Mouse (Mus musculus): ENCODE results near the gene 1700020D05Rik. TPM values are rescaled to one million over a fixed set of nuclear protein-coding genes. Genes with fewer than 3 reads are reported as not detected.

Gene 1700020D05Rik
- polyA plus RNA-seq, 1 experiment = 0.14 TPM

DNA sequence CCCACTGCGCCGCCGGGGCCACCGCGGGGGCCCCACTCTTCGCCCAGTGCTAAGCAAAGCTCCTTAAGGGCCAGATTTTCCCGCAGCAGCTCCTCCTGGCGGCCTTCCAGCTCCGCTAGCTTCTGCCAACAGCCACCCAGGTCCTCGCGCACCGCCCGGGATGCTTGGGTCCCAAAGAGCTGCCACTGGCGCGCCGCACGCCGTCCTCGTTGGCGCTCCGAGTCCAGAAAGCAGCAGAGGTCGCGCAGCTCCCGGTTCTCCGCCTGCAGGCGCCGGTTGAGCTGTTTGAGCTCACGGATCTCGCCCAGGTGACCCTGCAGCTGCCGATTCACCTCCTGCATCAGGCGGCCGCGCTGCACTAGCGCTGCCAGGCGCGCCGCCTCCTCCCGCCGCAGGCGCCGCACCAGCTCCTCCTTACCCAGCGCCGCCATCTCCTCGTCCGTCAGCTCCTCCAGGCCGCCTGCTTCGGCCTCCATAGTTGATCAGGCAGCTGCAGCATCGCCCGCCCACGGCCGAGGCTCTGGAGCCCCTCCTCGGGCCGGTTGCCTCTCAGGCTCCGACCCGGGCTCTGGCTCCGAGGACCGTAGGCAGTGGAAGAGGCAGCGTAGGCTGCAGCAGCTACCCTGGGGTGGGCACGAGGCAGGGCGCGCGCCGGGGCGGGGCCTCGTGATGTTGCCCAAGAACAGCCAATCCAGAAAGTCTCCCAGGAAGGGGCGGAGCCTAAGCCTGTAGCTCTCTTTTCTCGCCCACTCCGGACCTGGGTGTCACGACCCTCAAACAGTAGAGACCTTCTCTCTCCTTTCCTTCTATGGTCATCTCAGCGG is 46.5 kb downstream of the 1700020D05Rik start:
- WGBS = under 1% methylated on average over 70 of the region's 70 CpGs
- peak; percentile 85 for DNase-seq (ENCODE audit: low read depth, low spot score)

DNA sequence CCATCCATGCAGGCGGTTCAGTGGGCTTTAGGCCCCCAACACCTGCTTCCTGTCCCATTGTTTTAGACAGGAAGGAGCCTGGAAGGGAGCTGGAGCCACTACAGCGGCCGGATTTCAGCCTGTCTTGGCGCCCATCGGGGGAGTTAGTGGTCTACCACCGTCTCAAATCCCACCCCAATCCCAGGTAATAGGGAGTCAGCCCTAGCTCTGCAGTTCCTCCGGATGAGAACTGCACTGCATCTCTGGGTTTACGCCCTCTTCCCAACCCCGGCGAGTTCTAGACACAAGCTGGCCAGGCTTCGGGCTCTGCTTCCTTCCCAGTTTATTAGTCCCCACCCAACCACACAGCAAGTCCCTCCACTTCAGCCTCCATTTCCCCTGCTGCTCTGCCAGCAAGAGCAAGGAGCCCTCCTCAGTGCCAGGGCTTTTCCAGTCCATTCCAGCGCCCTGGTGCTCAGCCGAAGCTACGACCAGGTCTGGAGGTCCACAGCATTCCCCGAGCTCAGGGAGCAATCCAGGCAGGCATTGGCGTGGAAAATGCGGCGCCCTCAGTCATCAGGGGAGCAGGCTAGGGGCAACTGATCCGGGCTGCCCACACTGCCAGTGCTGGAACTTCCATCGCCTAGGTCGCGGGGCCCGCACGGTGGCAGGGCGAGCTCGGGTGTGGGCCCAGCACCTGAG is 47.2 kb downstream of the 1700020D05Rik start:
- no peak for DNase-seq (ENCODE audit: low read depth, low spot score)
- 3% methylated on average over 26 of the region's 26 CpGs for WGBS

DNA sequence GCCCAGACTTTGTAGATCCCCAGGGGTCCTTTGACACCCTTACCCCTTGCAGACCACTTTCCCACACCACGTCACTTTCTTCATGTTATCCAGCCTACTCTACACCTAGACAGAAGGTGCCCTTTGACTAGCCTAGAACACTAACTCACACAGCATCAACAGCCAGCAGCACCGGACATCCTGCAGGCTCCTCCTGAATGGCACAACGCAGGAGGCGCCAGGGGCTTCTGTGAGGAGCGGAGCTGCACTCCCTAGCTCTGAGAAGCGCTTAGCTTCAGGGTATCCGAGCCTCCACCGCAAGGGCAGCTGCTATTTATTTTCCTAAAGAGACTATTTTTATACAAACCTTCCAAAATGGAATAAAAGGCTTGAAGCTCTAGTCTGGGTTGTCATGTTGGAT is 48.0 kb downstream of the 1700020D05Rik start:
- no peak for DNase-seq (ENCODE audit: low read depth, low spot score)
- 81% methylated on average over 8 of the region's 8 CpGs for WGBS

DNA sequence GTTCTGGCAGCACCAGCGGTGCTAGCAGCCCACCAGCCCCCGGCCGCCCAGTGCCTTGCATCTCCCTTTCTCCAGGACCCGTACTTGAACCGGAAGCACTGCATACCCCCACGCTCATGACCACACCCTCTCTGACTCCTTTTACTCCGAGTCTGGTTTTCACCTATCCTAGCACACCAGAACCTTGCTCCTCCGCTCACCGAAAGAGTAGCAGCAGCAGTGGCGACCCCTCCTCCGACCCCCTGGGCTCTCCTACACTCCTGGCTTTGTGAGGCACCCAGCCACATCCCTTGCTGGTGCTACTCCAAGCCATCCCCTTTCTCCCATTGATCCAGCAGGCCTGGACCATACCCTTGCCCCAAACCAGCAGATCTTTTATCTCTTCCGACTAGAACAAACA is 48.5 kb downstream of the 1700020D05Rik start:
- DNase-seq (ENCODE audit: low read depth, low spot score) = no peak
- WGBS = 79% methylated on average over 12 of the region's 12 CpGs

Other genes with a start within 250 kb of the 1700020D05Rik start
- gene Pacs1, start 230.7 kb downstream of the 1700020D05Rik start, polyA plus RNA-seq (2012; rRNA removed) = 6.7 and 7.3 TPM in 2 replicates
- 71.5 and 85.8 TPM in 2 replicates for gene Sf3b2, start 208.3 kb downstream of the 1700020D05Rik start, polyA plus RNA-seq (2012; rRNA removed)
- gene Gal3st3, start 205.5 kb downstream of the 1700020D05Rik start, polyA plus RNA-seq (2012; rRNA removed) = 0.05 and 0.16 TPM in 2 replicates
- not detected in 2 replicates for gene Catsper1, start 168.0 kb downstream of the 1700020D05Rik start, polyA plus RNA-seq (2012; rRNA removed)
- gene Cst6, start 154.2 kb downstream of the 1700020D05Rik start, polyA plus RNA-seq (2012; rRNA removed) = 287 and 392 TPM in 2 replicates
- gene Eif1ad, start 137.0 kb downstream of the 1700020D05Rik start, polyA plus RNA-seq (2012; rRNA removed) = 26.9 and 35.5 TPM in 2 replicates
- 196 and 232 TPM in 2 replicates for gene Banf1, start 136.6 kb downstream of the 1700020D05Rik start, polyA plus RNA-seq (2012; rRNA removed)
- 23.3 and 25.3 TPM in 2 replicates for gene Sart1, start 115.1 kb downstream of the 1700020D05Rik start, polyA plus RNA-seq (2012; rRNA removed)
- gene Tsga10ip, start 101.3 kb downstream of the 1700020D05Rik start, polyA plus RNA-seq (2012; rRNA removed) = 0.45 and 1.2 TPM in 2 replicates
- 98.0 and 108 TPM in 2 replicates for gene Drap1, start 78.8 kb downstream of the 1700020D05Rik start, polyA plus RNA-seq (2012; rRNA removed)
- 51.9 and 55.5 TPM in 2 replicates for gene AI837181, start 78.6 kb downstream of the 1700020D05Rik start, polyA plus RNA-seq (2012; rRNA removed)
- gene Fosl1, start 56.2 kb downstream of the 1700020D05Rik start, polyA plus RNA-seq (2012; rRNA removed) = 0.12 and 0.60 TPM in 2 replicates
- gene Ccdc85b, start 45.9 kb downstream of the 1700020D05Rik start, polyA plus RNA-seq (2012; rRNA removed) = 2.1 and 2.4 TPM in 2 replicates
- 140 and 162 TPM in 2 replicates for gene Fibp, start 43.2 kb downstream of the 1700020D05Rik start, polyA plus RNA-seq (2012; rRNA removed)
- 12.4 and 14.9 TPM in 2 replicates for gene Ctsw, start 35.3 kb downstream of the 1700020D05Rik start, polyA plus RNA-seq (2012; rRNA removed)
- 30.2 and 37.5 TPM in 2 replicates for gene Efemp2, start 29.8 kb downstream of the 1700020D05Rik start, polyA plus RNA-seq (2012; rRNA removed)
- gene Mus81, start 15.4 kb downstream of the 1700020D05Rik start, polyA plus RNA-seq (2012; rRNA removed) = 23.6 and 29.1 TPM in 2 replicates
- 697 and 725 TPM in 2 replicates for gene Cfl1, start 13.3 kb downstream of the 1700020D05Rik start, polyA plus RNA-seq (2012; rRNA removed)
- 3.2 and 3.7 TPM in 2 replicates for gene Snx32, start 6.8 kb upstream of the 1700020D05Rik start, polyA plus RNA-seq (2012; rRNA removed)
- gene Ovol1, start 56.9 kb upstream of the 1700020D05Rik start, polyA plus RNA-seq (2012; rRNA removed) = 26.6 and 45.5 TPM in 2 replicates
- 11.9 and 19.5 TPM in 2 replicates for gene Ap5b1, start 64.2 kb upstream of the 1700020D05Rik start, polyA plus RNA-seq (2012; rRNA removed)
- 45.1 and 47.1 TPM in 2 replicates for gene Rnaseh2c, start 98.1 kb upstream of the 1700020D05Rik start, polyA plus RNA-seq (2012; rRNA removed)
- 43.6 and 54.2 TPM in 2 replicates for gene Kat5, start 106.5 kb upstream of the 1700020D05Rik start, polyA plus RNA-seq (2012; rRNA removed)
- gene Rela, start 133.7 kb upstream of the 1700020D05Rik start, polyA plus RNA-seq (2012; rRNA removed) = 46.7 and 47.6 TPM in 2 replicates
- gene Sipa1, start 159.9 kb upstream of the 1700020D05Rik start, polyA plus RNA-seq (2012; rRNA removed) = 34.3 and 39.7 TPM in 2 replicates
- gene Map3k11, start 185.0 kb upstream of the 1700020D05Rik start, polyA plus RNA-seq (2012; rRNA removed) = 71.1 and 90.9 TPM in 2 replicates
- 71.8 and 89.0 TPM in 2 replicates for gene Pcnx3, start 185.1 kb upstream of the 1700020D05Rik start, polyA plus RNA-seq (2012; rRNA removed)
- 0.18 TPM in 1 of 2 replicates, not detected in the other for gene Kcnk7, start 200.6 kb upstream of the 1700020D05Rik start, polyA plus RNA-seq (2012; rRNA removed)
- gene Ehbp1l1, start 222.5 kb upstream of the 1700020D05Rik start, polyA plus RNA-seq (2012; rRNA removed) = 45.1 and 63.8 TPM in 2 replicates
- gene Fam89b, start 225.9 kb upstream of the 1700020D05Rik start, polyA plus RNA-seq (2012; rRNA removed) = 65.4 and 79.8 TPM in 2 replicates
- 18.4 and 19.9 TPM in 2 replicates for gene Ltbp3, start 237.1 kb upstream of the 1700020D05Rik start, polyA plus RNA-seq (2012; rRNA removed)